24 mouse cellular contexts compared by ENCODE assay signal in the genomic region with DNA sequence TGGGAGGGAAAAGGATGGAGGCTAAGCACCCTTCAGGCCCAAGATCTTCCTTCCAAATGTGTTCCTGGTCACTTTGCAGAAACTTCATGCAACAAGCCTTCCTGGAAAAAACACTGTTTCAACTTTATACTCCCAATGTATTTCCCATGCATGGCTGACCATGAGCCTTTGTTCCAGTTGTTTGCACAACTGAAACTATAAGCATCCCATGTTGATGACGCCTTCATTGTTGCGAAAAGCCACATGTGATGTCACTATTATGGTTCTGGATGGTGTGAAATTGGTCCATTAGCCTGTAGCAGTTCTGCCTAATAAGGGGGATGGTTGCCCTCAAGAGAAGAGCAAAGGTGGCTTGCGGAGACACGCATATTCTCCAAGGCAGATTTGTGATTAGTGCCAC. TPM values are rescaled to one million over a fixed set of nuclear protein-coding genes. Genes with fewer than 3 reads are reported as not detected.
DNase-seq lines count a peak whose midpoint lies in the region; ATAC-seq and TF ChIP-seq lines count a peak whose summit lies in the region.
"Had no signal": no experiment of that assay in that cellular context is flagged by ENCODE, and none has a peak within 500 bp of the region (broad histone marks: within the 10 kb centered on the region; RNA-seq: fewer than 3 reads in every experiment).

No protein-coding gene starts in this region.

- H3K4me3 ChIP-seq in heart, embryonic 12.5 days = no peak overlapping the region
- H3K4me3 ChIP-seq in embryonic facial prominence, embryonic 10.5 days = no peak overlapping the region
- H3K4me3 ChIP-seq in olfactory bulb, adult 2 months (ENCODE audit: insufficient read depth, low read depth, low read length) = no peak overlapping the region
- no peak overlapping the region for H3K4me3 ChIP-seq in gastrocnemius, adult 2 months
- H3K4me3 ChIP-seq: embryonic facial prominence, embryonic 13.5 days; embryonic facial prominence, embryonic 15.5 days; erythroblast, embryonic 14.5 days; forebrain, embryonic 13.5 days; forebrain, embryonic 15.5 days had no signal

- no peaks in the 10 kb centered on the region for H3K27me3 ChIP-seq in heart, embryonic 12.5 days (replicated peaks)
- no peaks in the 10 kb centered on the region for H3K27me3 ChIP-seq in embryonic facial prominence, embryonic 10.5 days (replicated peaks; ENCODE audit: low read depth, poor library complexity, severe bottlenecking)
- H3K27me3 ChIP-seq: CH12.LX; embryonic facial prominence, embryonic 13.5 days; embryonic facial prominence, embryonic 15.5 days; forebrain, embryonic 13.5 days; forebrain, embryonic 15.5 days had no signal

- WGBS in heart, embryonic 12.5 days = 92% methylated on average over 4 of the region's 4 CpGs
- WGBS in embryonic facial prominence, embryonic 10.5 days = 84% methylated on average over 4 of the region's 4 CpGs
- WGBS in olfactory bulb, adult 2 months = 90% methylated on average over 4 of the region's 4 CpGs

- no peaks in the 10 kb centered on the region for H3K36me3 ChIP-seq in heart, embryonic 12.5 days
- H3K36me3 ChIP-seq in embryonic facial prominence, embryonic 10.5 days (replicated peaks) = no peaks in the 10 kb centered on the region
- H3K36me3 ChIP-seq: embryonic facial prominence, embryonic 13.5 days; embryonic facial prominence, embryonic 15.5 days; forebrain, embryonic 15.5 days; G1E had no signal

- peaks cover 9% of the 10 kb centered on the region for H3K4me1 ChIP-seq in heart, embryonic 12.5 days (replicated peaks)
- H3K4me1 ChIP-seq in embryonic facial prominence, embryonic 10.5 days = peaks cover 24% of the 10 kb centered on the region
- peaks cover 14% of the 10 kb centered on the region for H3K4me1 ChIP-seq in olfactory bulb, adult 2 months (ENCODE audit: control insufficient read depth, insufficient read depth, low read length)
- H3K4me1 ChIP-seq: forebrain, embryonic 13.5 days; forebrain, embryonic 15.5 days had no signal

- TF ChIP-seq POLR2A in olfactory bulb, adult 2 months (IDR thresholded peaks at IDR 0.05; ENCODE audit: insufficient read depth, low read depth, low read length) = no peak

- no peak overlapping the region for H3K9ac ChIP-seq in heart, embryonic 12.5 days
- H3K9ac ChIP-seq: embryonic facial prominence, embryonic 13.5 days; embryonic facial prominence, embryonic 15.5 days; forebrain, embryonic 13.5 days; forebrain, embryonic 15.5 days; forebrain, postnatal 0 days had no signal

- ATAC-seq in heart, embryonic 12.5 days (ENCODE audit: insufficient number of reproducible peaks, low FRiP score) = no peak
- no peak for ATAC-seq in frontal cortex, adult (ENCODE audit: low TSS enrichment)
- ATAC-seq: CD4-positive, CD25-positive, alpha-beta regulatory T cell, adult 4 months; forebrain, embryonic 13.5 days; forebrain, embryonic 15.5 days; forebrain, postnatal 0 days had no signal

- DNase-seq in heart, adult 11 months = peak; percentile 66
- DNase-seq in embryonic facial prominence, embryonic 10.5 days (ENCODE audit: low spot score) = no peak
- no peak for DNase-seq in gastrocnemius, adult 2 months
- DNase-seq: adrenal gland, adult 8-10 months; adrenal gland, postnatal 14 days; adrenal gland, postnatal 36 days; B cell, adult 2 months; cerebellum, adult 11-12 months; cerebellum, adult 2 months; cerebellum, adult 9-10 months; cerebellum, postnatal 10 days; cerebellum, postnatal 25 days; forebrain, postnatal 0 days had no signal

- TF ChIP-seq CTCF in olfactory bulb, adult 2 months (IDR thresholded peaks at IDR 0.05; ENCODE audit: insufficient read depth, low read depth, low read length) = no peak
- no peak for TF ChIP-seq CTCF in gastrocnemius, adult 2 months (IDR thresholded peaks at IDR 0.05)

- intact Hi-C loops in gastrocnemius, adult 2 months (cut with DNase I) = no loop called here

- no peak overlapping the region for H3K4me2 ChIP-seq in heart, embryonic 12.5 days
- H3K4me2 ChIP-seq: embryonic facial prominence, embryonic 13.5 days; embryonic facial prominence, embryonic 15.5 days; forebrain, embryonic 13.5 days; forebrain, embryonic 15.5 days had no signal

- H3K9me3 ChIP-seq in heart, embryonic 12.5 days (replicated peaks) = no peaks in the 10 kb centered on the region
- H3K9me3 ChIP-seq in embryonic facial prominence, embryonic 10.5 days = no peaks in the 10 kb centered on the region
- H3K9me3 ChIP-seq: embryonic facial prominence, embryonic 13.5 days; embryonic facial prominence, embryonic 15.5 days; forebrain, embryonic 13.5 days; forebrain, embryonic 15.5 days; G1E had no signal

- no peak overlapping the region for H3K27ac ChIP-seq in heart, embryonic 12.5 days (ENCODE audit: poor library complexity, severe bottlenecking)
- H3K27ac ChIP-seq in embryonic facial prominence, embryonic 10.5 days (replicated peaks) = peak overlapping the region; percentile 59; the same call in 1 of the 2 replicates
- peak overlapping the region; percentile 17; the same call in 1 of the 2 replicates for H3K27ac ChIP-seq in olfactory bulb, adult 2 months (ENCODE audit: insufficient read depth, low read depth, low read length)
- H3K27ac ChIP-seq in gastrocnemius, adult 2 months = no peak overlapping the region
- H3K27ac ChIP-seq: embryonic facial prominence, embryonic 13.5 days; embryonic facial prominence, embryonic 15.5 days; forebrain, embryonic 13.5 days; forebrain, embryonic 15.5 days had no signal

RNA-seq across cellular contexts. Expression of a gene that starts 47.4 kb away (rescaled TPM):
- 0.84 and 0.86 TPM in 2 replicates for polyA plus RNA-seq in heart, embryonic 12.5 days (2016; fragmentation: Nextera tagmentation; extraction: Ambion mirVana)
- 0.56 and 0.59 TPM in 2 replicates for polyA plus RNA-seq in embryonic facial prominence, embryonic 10.5 days (2016; fragmentation: Nextera tagmentation; extraction: Ambion mirVana)
- polyA plus RNA-seq in olfactory bulb, adult 2 months (2012; ENCODE audit: insufficient read depth, insufficient read length, low replicate concordance, missing spikeins) = not detected in 2 replicates
- total RNA-seq in gastrocnemius, adult 2 months (2021) = under 1 TPM in 1 of 2 experiments, not detected in 1; 0.25 TPM
- polyA plus RNA-seq: erythroblast, embryonic 14.5 days; G1E had no signal

Comparison
In these comparisons a context has a peak if more than half of its experiments do, and no peak if none do; other contexts are left out.
1. H3K27ac ChIP-seq: peak in embryonic facial prominence, embryonic 10.5 days (single experiment) and olfactory bulb, adult 2 months (single experiment); none in heart, embryonic 12.5 days (single experiment) and gastrocnemius, adult 2 months (single experiment).
2. RNA of a gene that starts 47.4 kb away (polyA plus RNA-seq): not detected in olfactory bulb, adult 2 months; 0.84 to 0.86 TPM in heart, embryonic 12.5 days and 0.56 to 0.59 TPM in embryonic facial prominence, embryonic 10.5 days; every median in the first group is over 10 times any median in the second.